Mouse (Mus musculus) heart, embryonic 11.5 days (tissue): ENCODE results near the gene Dusp1. TPM values are rescaled to one million over a fixed set of nuclear protein-coding genes. Genes with fewer than 3 reads are reported as not detected.

Source experiments
- ATAC-seq: fragments of 200-750 bp; cut with Nextera tagmentation; replicated peaks from 2 replicates; pipeline ENCODE4 v1.8.0; 2017; ENCODE audit warnings: moderate library complexity; ENCODE audit not compliant: insufficient number of reproducible peaks, low FRiP score, low TSS enrichment
- H3K27ac ChIP-seq: fragments of 300-500 bp; sonication (generic); 2 replicates; pipeline ENCODE4 v1.5.1; 2014; ENCODE audit warnings: mild to moderate bottlenecking, low read depth, low read length
- H3K27me3 ChIP-seq: fragments of 300-500 bp; sonication (generic); 2 replicates; pipeline ENCODE4 v1.6.1; 2014; ENCODE audit warnings: mild to moderate bottlenecking, low read length, mixed read lengths; ENCODE audit not compliant: control insufficient read depth, insufficient read depth
- H3K36me3 ChIP-seq: fragments of 300-500 bp; sonication (generic); 2 replicates; pipeline ENCODE4 v1.6.1; 2014; ENCODE audit warnings: mild to moderate bottlenecking, low read length, moderate library complexity, mixed read lengths; ENCODE audit not compliant: control insufficient read depth, insufficient read depth
- H3K4me1 ChIP-seq: fragments of 300-500 bp; sonication (generic); 2 replicates; pipeline ENCODE4 v1.6.1; 2014; ENCODE audit warnings: low read length; ENCODE audit not compliant: control insufficient read depth, insufficient read depth
- H3K4me2 ChIP-seq: fragments of 300-500 bp; sonication (generic); 2 replicates; pipeline ENCODE4 v1.6.1; 2014; ENCODE audit warnings: mild to moderate bottlenecking, moderate library complexity
- H3K4me3 ChIP-seq: fragments of 300-500 bp; sonication (generic); 2 replicates; pipeline ENCODE4 v1.5.1; 2014; ENCODE audit warnings: low read depth, low read length
- H3K9ac ChIP-seq: fragments of 300-500 bp; sonication (generic); 2 replicates; pipeline ENCODE4 v1.6.1; 2014; ENCODE audit warnings: mild to moderate bottlenecking, low read depth, low read length, moderate library complexity
- H3K9me3 ChIP-seq: fragments of 300-500 bp; sonication (generic); replicated peaks from 2 replicates; pipeline ENCODE4 v1.6.1; 2016; ENCODE audit warnings: low read length; ENCODE audit not compliant: control insufficient read depth
- WGBS: fragments of 180-500 bp; shearing (Covaris S2); extraction: QIAGEN DNeasy Blood & Tissue Kit; methylation state at CpG from one replicate; pipeline ENCODE4 v1.1.7; 2014; ENCODE audit not compliant: insufficient replicate concordance; 5-methylcytosine and 5-hydroxymethylcytosine counted together
- polyA plus RNA-seq: library from polyadenylated mRNA; unstranded; fragments of >200 nt; fragmentation: Nextera tagmentation; extraction: Ambion mirVana; gene quantifications from 2 replicates; pipeline ENCODE4 v1.2.1, GENCODE M21; 2014

The Dusp1 gene
- polyA plus RNA-seq, 1 experiment from 2014 or later: 30.0 TPM

GRCm38 (mm10) chr17:26548566-26548965, 13.4 kb downstream of the Dusp1 start:
- H3K27ac ChIP-seq: no peak overlapping the region
- 5% methylated on average over 4 of the region's 5 CpGs for WGBS
- peaks cover 26% of the 10 kb centered on the region for H3K4me1 ChIP-seq
- no peak for ATAC-seq
- H3K9me3 ChIP-seq: no peaks in the 10 kb centered on the region
- no peak overlapping the region for H3K9ac ChIP-seq
- H3K36me3 ChIP-seq: no peaks in the 10 kb centered on the region
- no peak overlapping the region for H3K4me2 ChIP-seq
- no peak overlapping the region for H3K4me3 ChIP-seq
- H3K27me3 ChIP-seq: no peaks in the 10 kb centered on the region

- H3K36me3 ChIP-seq: no peaks in the 10 kb centered on the region
- ATAC-seq: no peak; the same call in 1 of the 2 replicates
- H3K27me3 ChIP-seq: no peaks in the 10 kb centered on the region
- H3K4me1 ChIP-seq: peaks cover 26% of the 10 kb centered on the region
- no peak overlapping the region for H3K9ac ChIP-seq
- 38% methylated on average over 7 of the region's 7 CpGs for WGBS
- H3K27ac ChIP-seq: peak overlapping the region; percentile 73; the same call in 1 of the 2 replicates
- peak overlapping the region; percentile 14; the same call in 1 of the 2 replicates for H3K4me2 ChIP-seq
- H3K4me3 ChIP-seq: no peak overlapping the region
- H3K9me3 ChIP-seq: no peaks in the 10 kb centered on the region
Measured at GRCm38 (mm10) chr17:26547771-26548170, 14.2 kb downstream of the Dusp1 start.

- Histone ChIP-seq H3K4me3 (no peak overlapping the region), H3K27me3 (no peaks in the 10 kb centered on the region), H3K9me3 (no peaks in the 10 kb centered on the region), H3K4me2 (no peak overlapping the region), H3K9ac (0 out of 2 replicates have a peak overlapping the region, but pooled peaks have one; percentile 24), H3K27ac (no peak overlapping the region), H3K4me1 (peaks cover 15% of the 10 kb centered on the region), H3K36me3 (no peaks in the 10 kb centered on the region)
- no peak for ATAC-seq
- WGBS: 60% methylated on average over 8 of the region's 8 CpGs
Measured at GRCm38 (mm10) chr17:26544319-26544963, 17.5 kb downstream of the Dusp1 start.

- Histone ChIP-seq H3K4me2 (no peak overlapping the region), H3K9me3 (no peaks in the 10 kb centered on the region), H3K4me1 (peaks cover 22% of the 10 kb centered on the region), H3K27ac (no peak overlapping the region), H3K9ac (no peak overlapping the region), H3K4me3 (no peak overlapping the region), H3K36me3 (no peaks in the 10 kb centered on the region), H3K27me3 (no peaks in the 10 kb centered on the region)
- WGBS: 86% methylated on average over 5 of the region's 5 CpGs
- ATAC-seq: no peak
Measured at GRCm38 (mm10) chr17:26540083-26540482, 21.8 kb downstream of the Dusp1 start.

- 37% methylated on average over 6 of the region's 6 CpGs for WGBS
- Histone ChIP-seq H3K27ac (no peak overlapping the region), H3K4me1 (peaks cover 22% of the 10 kb centered on the region), H3K9ac (peak overlapping the region; percentile 12; the same call in 1 of the 2 replicates), H3K4me3 (no peak overlapping the region), H3K27me3 (no peaks in the 10 kb centered on the region), H3K9me3 (no peaks in the 10 kb centered on the region), H3K36me3 (no peaks in the 10 kb centered on the region), H3K4me2 (peak overlapping the region; percentile 29; the same call in 1 of the 2 replicates)
- ATAC-seq: 0 out of 2 replicates have a peak, but pooled peaks have one; percentile 63
Measured at GRCm38 (mm10) chr17:26537722-26538471, 24.0 kb downstream of the Dusp1 start.

GRCm38 (mm10) chr17:26535251-26536136, 26.4 kb downstream of the Dusp1 start:
- H3K4me2 ChIP-seq: peak overlapping the region; percentile 22
- 0 out of 2 replicates have a peak, but pooled peaks have one; percentile 29 for ATAC-seq
- 61% methylated on average over 7 of the region's 7 CpGs for WGBS
- peak overlapping the region; percentile 74 for H3K27ac ChIP-seq
- peak overlapping the region; percentile 39; the same call in 1 of the 2 replicates for H3K9ac ChIP-seq
- H3K4me3 ChIP-seq: no peak overlapping the region
- H3K36me3 ChIP-seq: no peaks in the 10 kb centered on the region
- H3K4me1 ChIP-seq: peaks cover 30% of the 10 kb centered on the region
- no peaks in the 10 kb centered on the region for H3K9me3 ChIP-seq
- no peaks in the 10 kb centered on the region for H3K27me3 ChIP-seq

GRCm38 (mm10) chr17:26534695-26535094, 27.2 kb downstream of the Dusp1 start:
- Histone ChIP-seq H3K27me3 (no peaks in the 10 kb centered on the region), H3K4me3 (no peak overlapping the region), H3K9me3 (no peaks in the 10 kb centered on the region), H3K4me1 (peaks cover 38% of the 10 kb centered on the region), H3K36me3 (no peaks in the 10 kb centered on the region), H3K27ac (peak overlapping the region; percentile 74; the same call in 1 of the 2 replicates), H3K4me2 (peak overlapping the region; percentile 22; the same call in 1 of the 2 replicates), H3K9ac (no peak overlapping the region)
- ATAC-seq: no peak
- WGBS: 66% methylated on average over 5 of the region's 5 CpGs

GRCm38 (mm10) chr17:26533871-26534372, 28.0 kb downstream of the Dusp1 start:
- Histone ChIP-seq H3K4me3 (no peak overlapping the region), H3K36me3 (no peaks in the 10 kb centered on the region), H3K9me3 (no peaks in the 10 kb centered on the region), H3K9ac (no peak overlapping the region), H3K27me3 (no peaks in the 10 kb centered on the region), H3K27ac (no peak overlapping the region), H3K4me2 (no peak overlapping the region), H3K4me1 (peaks cover 43% of the 10 kb centered on the region)
- WGBS: 79% methylated on average over 5 of the region's 5 CpGs
- no peak for ATAC-seq
